Mouse (Mus musculus): ENCODE measurements around the gene Foxk1.

The Foxk1 gene

DNA sequence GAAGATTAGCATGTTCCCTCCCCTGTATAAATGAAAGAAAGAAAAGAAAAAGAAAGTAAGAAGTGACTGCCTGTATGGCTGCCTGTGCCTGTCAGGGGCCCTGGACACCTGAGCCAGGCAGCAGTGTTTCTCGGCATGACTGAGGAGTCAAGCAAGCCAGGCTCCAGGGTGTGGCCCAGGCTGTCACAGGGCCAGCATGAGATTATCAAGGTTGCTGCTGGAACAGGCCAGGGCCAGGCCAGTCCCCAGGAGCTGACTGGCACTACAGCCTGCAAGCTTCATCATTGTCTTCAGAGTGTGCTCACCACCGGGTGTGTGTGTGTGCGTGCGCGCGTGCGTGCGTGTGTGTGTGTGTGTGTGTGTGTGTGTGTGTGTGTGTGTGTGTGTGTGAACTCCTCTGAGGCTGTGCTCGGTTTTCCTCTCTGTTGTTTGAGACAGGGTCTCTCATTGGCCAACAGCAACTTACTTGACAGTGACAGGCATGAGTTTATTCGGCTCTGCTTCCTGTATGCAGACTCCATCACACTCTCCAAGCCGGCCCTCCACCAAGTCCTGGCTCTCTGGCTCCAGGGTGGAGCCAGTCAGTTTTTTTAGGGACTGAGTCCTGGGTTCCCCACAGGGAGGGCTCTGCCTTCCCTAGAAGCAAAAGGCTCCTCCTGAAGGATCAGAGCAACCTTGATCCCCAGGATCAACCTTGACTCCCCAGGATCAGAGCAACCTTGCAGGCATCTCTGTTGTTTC is 43.7 kb downstream of the Foxk1 start:
- no peak for DNase-seq (ENCODE audit: low spot score in 2 of 2)

DNA sequence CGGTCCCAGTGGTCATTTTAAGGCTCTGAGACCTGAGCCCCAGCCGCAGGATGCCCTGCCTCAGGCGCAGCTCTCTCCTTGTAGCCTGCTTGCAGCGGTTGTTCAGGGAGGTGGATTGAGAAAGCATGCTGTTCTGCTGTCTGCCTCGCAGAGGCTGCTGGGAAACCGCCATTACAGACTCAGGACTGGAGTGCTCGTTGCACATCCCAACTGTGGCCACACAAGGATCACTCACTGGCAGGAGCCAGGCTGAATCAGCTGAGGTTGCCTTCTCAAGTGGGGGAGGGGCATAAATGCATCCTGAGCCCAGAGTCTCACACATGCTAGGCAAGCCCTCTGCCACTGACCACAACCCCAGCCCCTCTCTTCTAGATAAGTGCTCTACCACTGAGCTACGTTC is 44.4 kb downstream of the Foxk1 start:
- no peak for DNase-seq (ENCODE audit: low spot score in 2 of 2)

DNA sequence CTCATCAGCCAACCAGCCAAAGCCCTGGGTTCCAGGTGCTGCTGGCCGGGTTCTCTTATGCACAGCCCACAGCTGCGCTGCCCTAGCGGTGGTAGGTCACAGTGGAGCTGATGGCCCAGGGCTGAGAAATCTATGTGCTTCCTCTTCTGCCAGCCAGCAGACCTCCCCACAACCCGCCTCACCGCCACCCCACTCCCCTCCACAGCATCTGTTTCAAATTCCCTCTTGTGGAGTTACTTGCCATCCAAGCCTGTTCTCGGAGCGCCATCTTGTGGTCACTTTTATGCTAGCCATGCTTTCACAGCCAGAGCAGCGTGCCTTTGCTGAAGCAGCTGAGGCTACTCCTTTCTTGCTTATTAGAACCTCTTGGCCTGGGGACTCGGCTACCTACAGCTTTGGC is 46.8 kb downstream of the Foxk1 start:
- DNase-seq (ENCODE audit: low spot score in 2 of 2) = peak; percentile 90 to 94

DNA sequence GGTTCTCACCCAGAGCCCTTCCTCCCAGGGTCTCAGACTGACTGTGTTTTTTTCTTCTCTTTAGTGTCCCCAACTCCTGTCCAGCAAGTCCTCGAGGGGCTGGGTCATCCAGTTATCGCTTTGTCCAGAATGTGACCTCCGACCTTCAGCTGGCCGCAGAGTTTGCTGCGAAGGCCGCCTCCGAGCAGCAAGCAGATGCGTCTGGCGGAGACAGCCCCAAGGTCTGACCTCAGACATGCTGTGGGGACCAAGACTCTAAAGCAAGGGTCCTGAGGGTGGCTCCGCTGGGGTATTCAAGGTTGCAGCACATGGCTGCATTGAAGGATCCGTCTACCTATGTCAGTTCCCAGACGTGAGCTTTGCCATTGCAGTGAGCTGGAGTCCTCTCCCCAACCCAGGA is 47.3 kb downstream of the Foxk1 start:
- no peak for DNase-seq (ENCODE audit: low spot score in 2 of 2)

DNA sequence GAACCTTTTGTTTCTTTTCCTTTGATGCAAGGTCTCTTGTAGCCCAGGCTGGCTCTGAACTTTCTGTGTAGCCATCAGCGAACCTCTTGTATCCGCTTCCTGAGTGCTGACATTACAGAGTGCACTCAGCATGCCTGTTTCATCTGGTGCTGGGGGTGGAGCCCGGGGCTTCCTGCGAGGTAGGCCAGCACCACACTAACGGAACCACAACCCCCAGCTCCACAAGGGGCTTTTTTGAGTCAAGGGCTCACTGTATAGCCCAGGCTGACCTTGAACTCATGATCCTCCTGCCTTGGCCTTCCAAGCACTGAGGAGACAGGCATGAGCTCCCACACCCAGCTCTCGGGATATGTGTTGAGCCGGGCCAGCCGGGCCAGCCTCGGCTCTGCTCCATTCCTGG is 49.5 kb downstream of the Foxk1 start:
- DNase-seq (ENCODE audit: low spot score in 2 of 2) = no peak

DNA sequence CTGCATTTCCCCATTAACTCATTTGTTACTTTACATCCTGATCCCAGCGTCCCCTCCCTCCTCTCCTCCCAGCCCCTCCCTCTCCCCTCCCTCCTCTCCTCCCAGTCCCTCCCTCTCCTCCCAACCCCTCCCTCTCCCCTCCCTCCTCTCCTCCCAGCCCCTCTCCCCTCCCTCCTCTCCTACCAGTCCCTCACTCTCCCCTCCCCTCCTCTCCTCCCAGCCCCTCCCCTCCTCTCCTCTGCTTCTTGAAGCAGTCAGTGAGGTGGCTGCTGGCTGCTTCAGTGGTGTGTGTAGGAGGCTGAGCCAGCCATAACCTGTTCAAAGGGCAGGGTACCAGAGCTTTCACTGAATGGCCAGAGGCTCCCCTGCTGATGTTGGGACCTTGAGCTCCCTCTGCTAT is 50.5 kb downstream of the Foxk1 start:
- no peak for DNase-seq (ENCODE audit: low spot score in 2 of 2)

DNA sequence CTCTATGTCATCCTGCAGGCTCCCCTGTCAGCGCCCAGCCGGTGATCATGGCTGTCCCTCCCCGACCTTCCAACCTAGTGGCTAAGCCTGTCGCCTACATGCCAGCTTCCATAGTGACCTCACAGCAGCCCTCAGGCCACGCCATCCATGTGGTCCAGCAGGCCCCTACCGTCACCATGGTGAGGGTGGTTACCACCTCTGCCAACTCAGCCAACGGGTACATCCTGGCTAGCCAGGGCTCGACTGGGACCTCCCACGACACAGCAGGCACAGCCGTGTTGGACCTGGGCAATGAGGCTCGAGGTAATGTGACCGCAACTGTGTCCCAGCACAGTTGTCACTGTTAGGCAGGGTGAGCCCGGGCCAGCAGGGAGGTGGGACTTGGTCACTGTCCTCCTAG is 52.4 kb downstream of the Foxk1 start:
- DNase-seq (ENCODE audit: low spot score in 2 of 2) = no peak

DNA sequence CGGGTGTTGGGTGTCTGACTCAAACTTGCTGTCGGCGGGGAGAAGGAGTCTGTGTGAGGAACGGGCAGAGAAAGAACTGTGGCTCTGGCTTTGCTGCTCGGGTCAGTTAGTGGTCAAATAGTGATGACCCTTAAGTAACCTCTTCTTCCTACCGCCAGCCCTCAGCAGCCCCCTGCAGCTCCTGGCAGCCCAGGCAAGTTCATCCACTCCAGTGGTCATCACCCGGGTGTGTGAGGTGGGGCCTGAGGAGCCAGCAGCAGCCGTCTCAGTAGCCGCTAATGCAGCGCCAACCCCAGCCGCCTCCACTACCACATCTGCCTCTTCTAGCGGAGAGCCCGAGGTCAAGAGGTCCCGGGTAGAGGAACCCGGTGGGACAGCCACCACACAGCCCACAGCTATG is 55.0 kb downstream of the Foxk1 start:
- DNase-seq (ENCODE audit: low spot score in 2 of 2) = no peak

DNA sequence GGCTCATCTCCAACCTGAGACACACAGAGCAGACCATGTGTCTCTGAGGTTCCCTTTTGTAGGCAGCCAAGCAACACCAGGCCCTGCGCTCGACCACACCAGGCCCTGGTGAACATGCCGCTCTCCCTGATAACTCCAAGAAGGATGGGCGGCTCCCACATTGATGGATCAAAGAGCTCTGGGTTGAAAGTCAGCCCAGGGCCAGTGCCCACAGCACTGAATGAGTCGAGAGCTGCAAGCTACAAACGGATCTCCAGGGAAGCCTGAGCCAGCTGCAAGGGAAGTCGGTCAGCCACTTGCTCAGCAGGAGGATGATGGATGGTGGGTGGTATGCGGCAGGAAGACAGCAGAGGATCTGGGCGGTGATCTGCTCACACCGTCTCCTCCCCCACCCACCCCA is 56.0 kb downstream of the Foxk1 start:
- DNase-seq (ENCODE audit: low spot score in 2 of 2) = no peak

DNA sequence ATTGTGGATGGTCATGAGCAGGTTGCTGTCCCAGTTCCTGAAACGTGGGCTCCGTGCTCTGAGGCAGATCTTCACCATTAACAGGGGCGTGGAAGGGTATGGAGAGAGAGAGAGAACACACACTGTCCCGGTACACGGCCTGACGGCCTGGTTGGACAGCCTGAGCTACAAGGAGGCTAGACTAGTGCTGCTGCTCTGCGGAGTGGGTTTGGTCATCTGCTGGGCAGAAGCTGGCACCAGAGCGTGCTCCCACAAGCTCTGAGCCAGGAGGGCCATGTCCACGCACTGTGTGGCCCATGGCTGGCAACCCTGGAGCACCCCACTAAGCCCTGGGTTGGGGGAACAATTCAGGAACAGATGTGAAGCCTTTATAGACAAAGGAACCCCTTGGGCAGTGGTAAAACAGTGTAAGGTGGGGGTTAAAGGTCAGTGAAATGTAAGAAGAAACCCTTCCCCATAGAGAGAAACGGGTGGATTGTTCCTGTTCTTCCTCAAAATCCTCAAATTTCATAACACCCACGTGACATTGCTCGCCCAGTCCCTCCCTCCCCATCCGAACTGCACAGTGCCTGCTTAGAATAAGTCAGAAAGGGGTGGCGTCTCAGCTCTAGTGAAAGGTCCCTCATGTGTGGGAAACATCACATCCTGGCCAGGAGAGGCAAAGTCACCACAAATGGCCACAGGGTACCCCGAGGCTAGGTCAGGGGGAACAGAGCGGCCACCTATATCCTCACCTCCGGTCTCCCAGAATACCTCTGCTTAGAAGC is 57.7 kb downstream of the Foxk1 start:
- DNase-seq (ENCODE audit: low spot score in 2 of 2) = no peak

DNA sequence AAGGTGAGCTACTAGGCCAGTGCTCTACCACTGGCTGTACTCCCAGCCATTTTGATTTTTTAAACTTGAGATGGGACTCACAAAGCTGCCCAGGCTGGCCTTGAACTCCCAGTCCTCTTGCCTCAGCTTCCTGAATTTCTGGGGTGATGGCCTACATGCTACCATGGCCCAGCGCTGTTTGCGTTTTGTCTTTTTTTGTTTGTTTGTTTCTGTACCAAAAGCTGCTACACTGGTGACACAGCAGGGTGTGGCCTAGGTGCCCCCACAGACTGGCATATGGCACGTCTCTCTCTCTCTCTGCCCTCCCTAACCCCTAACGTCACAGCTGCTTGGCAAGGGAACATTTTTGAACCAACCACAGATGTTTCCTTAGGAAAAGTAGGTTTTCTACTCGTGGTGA is 58.5 kb downstream of the Foxk1 start:
- no peak for DNase-seq (ENCODE audit: low spot score in 2 of 2)

DNA sequence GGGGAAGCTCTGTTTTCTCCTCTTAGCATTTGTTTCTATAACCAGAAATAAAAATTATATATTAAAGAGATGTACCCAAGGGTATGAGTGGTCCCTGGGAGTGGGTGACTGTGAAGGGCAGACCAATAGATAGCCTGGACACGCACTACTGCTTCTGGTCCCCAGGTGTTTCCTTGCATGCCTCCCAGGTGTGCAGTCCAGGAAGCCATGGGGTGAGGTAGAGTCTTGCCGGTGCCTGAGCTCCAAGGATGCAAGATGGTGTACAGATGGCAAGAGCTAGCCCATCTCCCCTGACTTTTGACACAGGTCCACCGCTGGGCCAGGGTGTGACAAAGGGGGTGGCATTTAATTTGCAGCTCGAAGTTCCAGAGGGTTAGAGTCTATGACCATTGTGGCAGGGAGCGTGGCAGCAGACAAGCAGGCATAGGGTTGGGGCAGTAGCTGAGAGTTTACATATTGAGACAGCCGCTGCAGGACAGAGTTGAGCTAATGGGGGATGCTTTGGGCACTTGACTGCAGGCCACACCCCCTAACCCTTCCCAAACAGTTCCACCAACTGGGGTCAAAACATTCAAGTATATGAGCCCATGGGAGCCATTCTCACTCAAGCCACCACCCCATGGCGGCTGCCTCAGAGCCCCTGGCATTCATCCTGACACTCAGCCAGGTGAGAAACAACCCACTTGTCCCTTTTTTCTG is 60.8 kb downstream of the Foxk1 start:
- no peak for DNase-seq (ENCODE audit: low spot score in 2 of 2)

DNA sequence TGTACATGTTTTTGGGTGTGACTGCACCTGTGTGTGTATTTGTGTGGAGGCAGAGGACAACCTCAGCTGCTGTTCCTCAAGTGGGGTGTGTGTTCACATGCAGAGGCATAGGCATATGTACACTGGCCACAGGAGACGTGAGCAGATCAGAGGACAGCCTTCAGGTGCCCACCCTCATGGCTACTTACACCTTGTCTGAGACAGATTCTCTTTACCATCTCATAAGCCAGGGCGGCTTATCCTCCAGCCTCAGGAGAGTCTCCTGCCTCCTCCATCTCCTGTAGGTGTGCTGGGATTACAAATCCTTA is 61.3 kb downstream of the Foxk1 start:
- no peak for DNase-seq (ENCODE audit: low spot score in 2 of 2)

DNA sequence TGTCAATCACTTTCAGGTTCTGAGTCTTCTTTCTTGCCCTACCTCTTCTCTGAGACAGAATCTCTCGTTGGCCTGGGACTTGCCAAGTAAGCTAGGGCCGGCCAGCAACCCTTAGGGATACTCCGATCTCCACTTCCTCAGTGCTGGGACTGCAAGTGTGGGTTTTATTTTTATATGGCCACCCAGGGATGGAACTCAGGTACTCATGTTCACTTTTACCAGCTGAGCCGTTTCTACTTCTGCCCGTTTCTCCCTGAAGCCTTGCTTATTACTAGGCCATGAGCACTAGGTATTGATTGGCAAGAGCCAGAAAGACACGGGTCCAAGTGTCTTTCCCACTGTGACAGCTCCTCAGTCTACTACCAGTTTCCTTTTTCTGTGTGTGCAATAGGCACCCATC is 61.7 kb downstream of the Foxk1 start:
- DNase-seq (ENCODE audit: low spot score in 2 of 2) = no peak

DNA sequence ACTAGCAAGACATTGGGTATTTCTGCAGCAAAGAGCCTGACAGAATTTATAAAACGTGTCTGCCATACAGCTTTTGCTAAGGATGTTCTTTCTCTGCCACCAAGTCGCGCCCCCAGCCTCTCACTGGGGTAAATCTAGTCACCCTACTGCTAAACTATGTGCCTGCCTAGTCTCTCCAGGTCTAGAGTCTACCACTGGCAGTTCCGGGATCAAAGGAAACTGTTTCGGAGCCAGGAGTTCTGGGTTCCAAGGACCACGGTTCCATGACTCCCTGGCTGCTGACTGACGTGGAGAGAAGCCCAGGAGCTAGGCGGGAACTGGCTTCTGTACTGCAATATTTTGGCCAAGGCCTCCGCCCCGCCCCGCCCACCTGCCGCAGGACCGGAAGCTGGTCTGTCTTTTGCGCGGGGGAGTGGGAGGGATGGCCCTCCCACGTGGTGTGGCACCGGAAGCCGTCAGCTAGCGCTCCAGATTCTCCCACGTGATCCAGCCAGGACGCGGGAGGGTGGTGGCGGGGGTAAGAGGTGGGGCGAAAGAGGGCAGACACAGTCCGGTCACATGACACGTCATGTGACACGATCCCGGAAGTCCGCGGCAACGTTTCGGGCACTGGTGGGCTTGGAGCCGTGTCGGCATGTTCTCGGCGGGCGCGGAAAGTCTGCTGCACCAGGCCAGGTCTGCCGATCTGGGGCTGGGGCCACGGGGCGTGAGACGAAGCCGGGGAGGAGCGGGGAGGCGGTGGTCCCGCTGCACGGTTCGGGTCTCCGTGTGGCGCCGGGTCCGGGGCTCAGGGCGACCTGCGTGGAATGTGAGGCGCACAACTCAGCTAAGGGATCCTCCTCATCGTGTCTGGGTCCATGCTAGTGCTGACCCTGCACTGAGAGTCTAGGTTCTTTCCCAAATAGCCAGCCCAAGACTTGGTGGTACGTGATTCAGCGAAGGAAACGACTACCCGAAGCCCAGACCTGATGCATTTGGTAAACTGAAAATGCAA is 62.5 kb downstream of the Foxk1 start, which contains the start of gene Ap5z1:
TSS of gene Ap5z1 (plus strand) at position 484 of the 994 bp plus-strand sequence.
- DNase-seq (ENCODE audit: low spot score in 2 of 2) = peak; percentile 87 to 88

DNA sequence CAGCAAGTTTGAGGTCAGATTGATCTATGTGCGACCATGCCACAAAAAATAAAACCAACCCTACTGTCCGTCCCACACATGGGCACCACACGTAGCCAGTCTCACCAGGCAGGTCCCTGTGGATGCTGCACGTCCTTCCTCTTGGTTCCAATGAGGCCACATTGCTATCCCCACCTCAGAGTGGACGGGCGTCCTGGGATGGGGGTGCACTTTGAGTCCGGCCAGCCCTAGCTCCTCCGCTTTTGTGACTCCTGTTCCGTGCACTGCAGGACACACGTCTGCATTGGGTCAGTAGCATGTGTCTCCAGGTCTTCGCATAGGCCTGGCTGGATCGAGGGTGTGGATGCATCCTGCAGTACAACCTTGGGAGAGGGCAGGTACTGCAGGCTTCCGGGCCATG is 67.1 kb downstream of the Foxk1 start:
- DNase-seq (ENCODE audit: low spot score in 2 of 2) = no peak

DNA sequence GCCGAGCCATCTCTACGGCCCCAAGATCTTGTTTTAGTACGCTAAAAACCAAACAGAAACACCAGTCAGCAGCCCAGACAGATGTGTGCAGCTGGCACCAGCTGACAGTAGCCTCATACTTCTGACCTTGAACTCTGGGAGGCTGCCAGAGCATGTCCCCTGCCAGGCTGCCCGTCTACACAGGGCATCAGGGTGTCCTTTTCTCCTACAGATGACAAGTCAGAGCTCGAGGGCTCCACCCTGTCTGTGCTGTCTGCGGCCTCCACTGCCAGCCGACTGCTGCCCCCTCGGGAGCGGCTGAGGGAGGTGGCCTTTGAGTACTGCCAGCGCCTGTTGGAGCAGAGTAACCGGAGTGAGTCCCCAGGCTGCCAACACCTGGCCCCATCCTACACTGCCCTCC is 68.5 kb downstream of the Foxk1 start:
- DNase-seq (ENCODE audit: low spot score in 2 of 2) = no peak

DNA sequence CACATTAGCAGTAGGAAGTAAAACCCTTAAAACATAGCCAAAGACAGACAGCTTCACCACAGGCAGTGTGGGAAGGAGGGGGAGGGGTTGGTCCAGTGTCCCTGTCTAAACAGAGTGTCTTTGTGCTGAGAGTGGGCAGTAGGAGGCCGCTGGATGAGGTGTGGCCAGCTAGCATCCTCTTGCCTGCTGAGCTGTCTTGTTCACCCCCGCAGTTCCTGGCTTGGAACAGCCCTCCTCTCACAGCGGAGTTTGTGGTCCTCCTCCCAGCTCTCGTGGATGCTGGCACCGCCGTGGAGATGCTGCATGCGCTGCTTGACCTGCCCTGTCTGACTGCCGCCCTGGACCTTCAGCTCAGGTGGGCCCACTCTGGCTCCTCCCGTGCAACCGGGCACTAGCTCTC is 72.4 kb downstream of the Foxk1 start:
- DNase-seq (ENCODE audit: low spot score in 2 of 2) = peak; percentile 55 to 72

DNA sequence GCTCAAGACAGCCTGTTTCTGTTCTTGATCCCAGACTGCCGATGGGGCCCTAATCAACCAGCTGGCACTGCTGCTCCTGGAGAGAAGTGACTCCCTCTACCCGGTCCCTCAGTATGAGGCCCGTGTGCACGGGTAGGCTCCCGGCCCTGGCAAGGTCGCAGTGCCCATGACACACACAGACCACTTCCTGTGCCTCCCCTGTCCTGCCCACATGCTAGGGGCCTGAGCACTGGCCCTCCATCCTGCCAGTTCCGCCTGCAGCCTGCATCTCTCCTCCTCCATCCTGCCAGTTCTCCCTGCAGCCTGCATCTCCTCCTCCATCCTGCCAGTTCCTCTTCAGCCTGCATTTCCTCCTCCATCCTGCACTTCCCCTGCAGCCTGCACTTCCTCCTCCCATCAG is 74.4 kb downstream of the Foxk1 start:
- DNase-seq (ENCODE audit: low spot score in 2 of 2) = no peak

DNA sequence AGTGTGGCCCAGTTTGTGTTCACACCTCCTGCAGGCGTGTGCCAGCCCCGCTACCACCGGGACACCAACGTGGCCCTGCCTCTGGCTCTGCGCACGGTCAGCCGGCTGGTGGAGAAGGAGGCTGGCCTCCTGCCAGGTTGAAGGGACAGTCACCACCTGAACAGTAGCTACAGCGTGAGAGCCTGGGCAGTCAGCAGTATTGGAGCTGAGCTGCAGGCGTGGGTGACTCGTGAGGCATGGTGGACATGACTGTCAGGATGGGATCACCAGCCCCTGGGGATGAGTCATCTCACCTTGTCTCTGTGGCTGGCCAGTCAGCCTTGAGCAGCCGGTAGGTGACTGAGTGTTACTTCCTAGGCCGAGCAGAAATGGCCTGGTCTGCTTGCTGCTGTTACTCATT is 76.0 kb downstream of the Foxk1 start:
- no peak for DNase-seq (ENCODE audit: low spot score in 2 of 2)

DNA sequence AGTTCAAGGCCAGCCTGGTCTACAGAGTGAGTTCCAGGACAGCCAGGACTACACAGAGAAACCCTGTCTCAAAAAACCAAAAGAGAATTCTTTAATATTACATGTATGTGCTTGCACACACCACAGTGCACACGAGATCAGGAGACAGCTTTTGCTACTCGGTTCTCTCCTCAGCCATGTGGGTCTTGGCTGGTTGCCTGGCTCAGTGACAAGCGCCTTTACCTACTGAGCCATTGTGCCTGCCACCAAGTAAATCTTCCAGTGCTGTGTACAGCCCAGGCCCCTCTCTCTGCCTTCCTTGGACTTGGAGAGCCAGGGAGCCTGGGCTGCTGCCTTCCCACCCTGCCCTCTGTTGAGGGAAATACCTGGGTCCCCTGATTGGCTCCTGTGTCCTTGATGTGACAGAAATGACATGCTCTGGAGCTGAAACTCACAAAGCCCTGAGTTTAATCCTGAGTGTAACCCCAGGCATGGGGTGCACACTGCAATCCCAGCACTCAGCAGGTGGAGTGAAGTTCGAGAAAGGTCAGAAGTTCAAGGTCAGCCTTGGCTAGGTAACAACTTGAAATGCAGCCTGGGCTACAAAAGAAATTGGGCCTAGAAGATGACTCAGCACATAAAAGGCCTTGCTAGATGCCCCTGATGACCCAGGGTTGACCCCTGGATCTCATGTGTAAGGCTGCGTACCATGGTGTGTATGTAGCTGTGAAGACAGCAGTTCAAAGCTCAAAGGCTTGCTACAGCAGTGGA is 76.7 kb downstream of the Foxk1 start:
- DNase-seq (ENCODE audit: low spot score in 2 of 2) = no peak
